Mouse (Mus musculus) heart, adult 2 months (tissue): ENCODE measurements at regions not wholly inside any gene's neighbourhood (a gene's known extent, or its start where the extent isn't known, plus 50 kb on each side); places are given as distances from the start of the nearest gene placed in this dataset.

ENCODE experiments used
- DNase-seq, 2 experiments: peaks; one replicate each; pipeline ENCODE4 v3.0.0; 2021
- H3K27ac ChIP-seq: fragments of 200-600 bp; 2 replicates; pipeline ENCODE4 v1.8.1; 2022
- H3K27me3 ChIP-seq: fragments of 200-500 bp; 2 replicates; pipeline ENCODE4 v1.6.1; 2012; ENCODE audit warnings: mild to moderate bottlenecking, low read length, inconsistent platforms, mixed read lengths; ENCODE audit not compliant: control insufficient read depth, insufficient read depth
- H3K36me3 ChIP-seq: fragments of 200-500 bp; 2 replicates; pipeline ENCODE4 v1.6.1; 2012; ENCODE audit warnings: low read length, inconsistent platforms; ENCODE audit not compliant: control insufficient read depth, insufficient read depth
- H3K4me1 ChIP-seq: fragments of 200-500 bp; 2 replicates; pipeline ENCODE4 v1.6.1; 2011; ENCODE audit warnings: low read length; ENCODE audit not compliant: control insufficient read depth, insufficient read depth
- H3K4me3 ChIP-seq: fragments of 200-600 bp; 2 replicates; pipeline ENCODE4 v1.8.1; 2022
- H3K79me2 ChIP-seq: fragments of 200-500 bp; replicated peaks from 2 replicates; pipeline ENCODE4 v1.6.1; 2012; ENCODE audit warnings: mild to moderate bottlenecking, inconsistent platforms, low read length, moderate library complexity, mixed read lengths; ENCODE audit not compliant: control insufficient read depth, insufficient read depth
- H3K9ac ChIP-seq: fragments of 200-500 bp; 2 replicates; pipeline ENCODE4 v1.6.1; 2012; ENCODE audit warnings: low read depth, mild to moderate bottlenecking, control low read depth, inconsistent platforms, low read length, mixed read lengths
- CTCF ChIP-seq: fragments of 200-600 bp; IDR thresholded peaks from 2 replicates; pipeline ENCODE4 v1.8.1; 2022; ENCODE audit warnings: antibody characterized with exemption, mild to moderate bottlenecking, moderate library complexity
- EP300 ChIP-seq: fragments of 200-500 bp; IDR thresholded peaks from 2 replicates; pipeline ENCODE4 v1.6.1; 2011; ENCODE audit warnings: low read depth, low read length, control low read depth; ENCODE audit not compliant: insufficient read depth
- POLR2A ChIP-seq: fragments of 200-500 bp; IDR thresholded peaks from 2 replicates; pipeline ENCODE4 v1.6.1; 2011; ENCODE audit warnings: mild to moderate bottlenecking, low read depth, low read length, control low read depth; ENCODE audit not compliant: insufficient read depth
- WGBS: fragments of 180-500 bp; shearing (Covaris S2); methylation state at CpG from one replicate; pipeline ENCODE4 v1.1.7; 2018; 5-methylcytosine and 5-hydroxymethylcytosine counted together
- intact Hi-C: fragments of 180-260 bp; cut with DNase I; formaldehyde crosslinking; loops from one replicate; pipeline ENCODE4 v1.15.1; 2025

- Histone ChIP-seq H3K27ac (no peak overlapping the region), H3K4me3 (no peak overlapping the region), H3K27me3 (no peaks in the 10 kb centered on the region), H3K36me3 (no peaks in the 10 kb centered on the region), H3K9ac (no peak overlapping the region), H3K4me1 (no peaks in the 10 kb centered on the region), H3K79me2 (no peaks in the 10 kb centered on the region)
- 80% methylated on average over 4 of the region's 4 CpGs for WGBS
- no peak for DNase-seq
- TF ChIP-seq CTCF: no peak
- no peak for TF ChIP-seq EP300
- intact Hi-C loops: no loop called here
Measured at GRCm38 (mm10) chr3:83687503-83687902, 78.6 kb upstream of the Sfrp2 start.

- no peak for TF ChIP-seq POLR2A
- TF ChIP-seq EP300: no peak
- no peak for TF ChIP-seq CTCF
- Histone ChIP-seq H3K79me2 (no peaks in the 10 kb centered on the region), H3K4me3 (no peak overlapping the region), H3K27me3 (no peaks in the 10 kb centered on the region), H3K36me3 (no peaks in the 10 kb centered on the region), H3K4me1 (no peaks in the 10 kb centered on the region), H3K27ac (no peak overlapping the region), H3K9ac (no peak overlapping the region)
- intact Hi-C loops: no loop called here
- no peak for DNase-seq
- 62% methylated on average over 12 of the region's 12 CpGs for WGBS
Measured at GRCm38 (mm10) chr3:83689068-83689976, 76.8 kb upstream of the Sfrp2 start.

- Histone ChIP-seq H3K27me3 (no peaks in the 10 kb centered on the region), H3K9ac (no peak overlapping the region), H3K4me3 (no peak overlapping the region), H3K79me2 (no peaks in the 10 kb centered on the region), H3K4me1 (no peaks in the 10 kb centered on the region), H3K36me3 (no peaks in the 10 kb centered on the region), H3K27ac (no peak overlapping the region)
- WGBS: 72% methylated on average over 5 of the region's 5 CpGs
- no peak for TF ChIP-seq POLR2A
- TF ChIP-seq CTCF: no peak
- no peak for TF ChIP-seq EP300
- intact Hi-C loops: loop anchor here (10.0 kb wide), 1 partner anchor 270 kb away; no protein-coding TSS in a partner anchor
- no peak for DNase-seq
Measured at GRCm38 (mm10) chr3:83694505-83694904, 71.6 kb upstream of the Sfrp2 start.

- Histone ChIP-seq H3K27me3 (no peaks in the 10 kb centered on the region), H3K36me3 (no peaks in the 10 kb centered on the region), H3K4me3 (no peak overlapping the region), H3K4me1 (no peaks in the 10 kb centered on the region), H3K27ac (no peak overlapping the region), H3K9ac (no peak overlapping the region), H3K79me2 (no peaks in the 10 kb centered on the region)
- no peak for TF ChIP-seq EP300
- TF ChIP-seq POLR2A: no peak
- no peak for TF ChIP-seq CTCF
- 72% methylated on average over 3 of the region's 3 CpGs for WGBS
- intact Hi-C loops: loop anchor here (5.0 to 10.0 kb wide), 4 partner anchors 53 to 412 kb away; no protein-coding TSS in a partner anchor
- no peak for DNase-seq
Measured at GRCm38 (mm10) chr3:83699751-83700150, 66.4 kb upstream of the Sfrp2 start.

- no peaks in the 10 kb centered on the region for H3K27me3 ChIP-seq
- H3K4me3 ChIP-seq: no peak overlapping the region
- peak; percentile 77 for TF ChIP-seq CTCF
- no peak for TF ChIP-seq POLR2A
- TF ChIP-seq EP300: no peak
- intact Hi-C loops: loop anchor here (5.0 kb wide), 3 partner anchors 51 to 414 kb away; no protein-coding TSS in a partner anchor
- 48% methylated on average over 1 of the region's 1 CpGs for WGBS
- no peaks in the 10 kb centered on the region for H3K36me3 ChIP-seq
- no peak overlapping the region for H3K27ac ChIP-seq
- no peaks in the 10 kb centered on the region for H3K79me2 ChIP-seq
- H3K9ac ChIP-seq: no peak overlapping the region
- peak; percentile 13 to 38 for DNase-seq
- H3K4me1 ChIP-seq: no peaks in the 10 kb centered on the region
Measured at GRCm38 (mm10) chr3:83701075-83701474, 65.0 kb upstream of the Sfrp2 start.

- 55% methylated on average over 11 of the region's 11 CpGs for WGBS
- no peaks in the 10 kb centered on the region for H3K79me2 ChIP-seq
- H3K36me3 ChIP-seq: no peaks in the 10 kb centered on the region
- no peaks in the 10 kb centered on the region for H3K4me1 ChIP-seq
- DNase-seq: peak in 1 of 2 experiments; percentile 10
- no peak for TF ChIP-seq CTCF
- TF ChIP-seq EP300: no peak
- no peak for TF ChIP-seq POLR2A
- no peak overlapping the region for H3K9ac ChIP-seq
- no peaks in the 10 kb centered on the region for H3K27me3 ChIP-seq
- H3K27ac ChIP-seq: no peak overlapping the region; the same call in 1 of the 2 replicates
- no peak overlapping the region for H3K4me3 ChIP-seq
- intact Hi-C loops: loop anchor here (5.0 kb wide), 3 partner anchors 48 to 417 kb away; no protein-coding TSS in a partner anchor
Measured at GRCm38 (mm10) chr3:83704559-83704958, 61.6 kb upstream of the Sfrp2 start.
